Comparison of ENCODE assay signal across 18 mouse cellular contexts in genomic region chr9:108716199-108716598, GRCm38 (mm10).
"Had no signal": no experiment of that assay in that cellular context is flagged by ENCODE, and none has a peak within 500 bp of the region (broad histone marks: within the 10 kb centered on the region; RNA-seq: fewer than 3 reads in every experiment).

No protein-coding gene starts in this region.

- H3K9me3 ChIP-seq: kidney, embryonic 15.5 days; limb, embryonic 10.5 days; limb, embryonic 13.5 days; liver, embryonic 13.5 days; midbrain, embryonic 12.5 days; midbrain, embryonic 15.5 days; neural tube, embryonic 13.5 days had no signal

- H3K4me2 ChIP-seq: kidney, embryonic 15.5 days; limb, embryonic 13.5 days; liver, embryonic 13.5 days; lung, embryonic 14.5 days; midbrain, embryonic 12.5 days; midbrain, embryonic 15.5 days; neural tube, embryonic 13.5 days had no signal

- H3K4me1 ChIP-seq: kidney, embryonic 15.5 days; limb, embryonic 10.5 days; limb, embryonic 13.5 days; liver, embryonic 13.5 days; midbrain, embryonic 12.5 days; midbrain, embryonic 15.5 days; neural tube, embryonic 13.5 days had no signal

- H3K9ac ChIP-seq: kidney, embryonic 15.5 days; limb, embryonic 13.5 days; liver, embryonic 13.5 days; lung, embryonic 14.5 days; midbrain, embryonic 12.5 days; midbrain, embryonic 15.5 days; neural tube, embryonic 13.5 days had no signal

- H3K4me3 ChIP-seq: kidney, embryonic 15.5 days; layer of hippocampus, adult 2 months; limb, embryonic 10.5 days; limb, embryonic 13.5 days; liver, embryonic 13.5 days; midbrain, embryonic 12.5 days; midbrain, embryonic 15.5 days; myocyte; neural tube, embryonic 13.5 days had no signal

- H3K27ac ChIP-seq: kidney, embryonic 15.5 days; layer of hippocampus, adult 2 months; limb, embryonic 10.5 days; limb, embryonic 13.5 days; liver, embryonic 13.5 days; midbrain, embryonic 12.5 days; midbrain, embryonic 15.5 days; neural tube, embryonic 13.5 days had no signal

- ATAC-seq: intestine, postnatal 0 days; midbrain, embryonic 15.5 days had no signal

- DNase-seq: kidney, adult 2 months; kidney, postnatal 25 days; layer of hippocampus, adult 9-11 months; liver; liver, embryonic 13.5 days; lung, embryonic 14.5 days; lung, postnatal 10 days; thymus, adult 2 months; thymus, postnatal 25 days had no signal

- H3K27me3 ChIP-seq: kidney, embryonic 15.5 days; limb, embryonic 13.5 days; liver, embryonic 13.5 days; midbrain, embryonic 12.5 days; midbrain, embryonic 15.5 days; neural tube, embryonic 13.5 days had no signal
